7 mouse cellular contexts compared by ENCODE assay signal in genomic region chr16:46094478-46094877, GRCm38 (mm10). TPM values are rescaled to one million over a fixed set of nuclear protein-coding genes. Genes with fewer than 3 reads are reported as not detected.
DNase-seq lines count a peak whose midpoint lies in the region; ATAC-seq lines count a peak whose summit lies in the region.

No protein-coding gene starts in this region.

- intact Hi-C loops in gastrocnemius, postnatal 36 days (cut with DNase I), result no loop called here
- intact Hi-C loops in left cerebral cortex, postnatal 36 days (cut with DNase I), result loop anchor here (10.0 kb wide), 1 partner anchor 100 kb away; no protein-coding TSS in a partner anchor

- no peak for ATAC-seq in erythroblast, adult 5-6 weeks (replicated peaks; ENCODE audit: low FRiP score, poor library complexity, severe bottlenecking)

- DNase-seq in left cerebral cortex, adult 18-20 months (ENCODE audit: low spot score in 2 of 2), result peak; percentile 6 to 7
- no peak for DNase-seq in left cerebral cortex, adult 11 months (ENCODE audit: low spot score)
- DNase-seq in brain, adult 2 months (ENCODE audit: low read depth, low spot score), result peak; percentile 82
- DNase-seq in gastrocnemius, postnatal 36 days, result peak; percentile 9 to 17
- DNase-seq in left cerebral cortex, postnatal 36 days (ENCODE audit: low spot score in 2 of 2), result peak; percentile 17 to 39
- DNase-seq in retina, postnatal 1 day, result no peak

RNA-seq across cellular contexts. Expression of gene Cd96, which starts 25.6 kb away (rescaled TPM):
- total RNA-seq in left cerebral cortex, adult 18-20 months (2021), result under 1 TPM in 1 of 2 experiments, not detected in 1; 0.16 TPM
- total RNA-seq in gastrocnemius, postnatal 36 days (2021), result not detected
- under 1 TPM in 1 of 2 experiments, not detected in 1; 0.23 TPM for total RNA-seq in left cerebral cortex, postnatal 36 days (2021)
- total RNA-seq in erythroblast, adult 5-6 weeks (2015; ENCODE audit: low replicate concordance), result 3.1 and 3.3 TPM in 2 replicates
- 0.94 and 0.98 TPM in 2 replicates for total RNA-seq in erythroblast, adult 5-6 weeks (2017; ENCODE audit: low replicate concordance)

Comparison
In these comparisons a context has a peak if more than half of its experiments do, and no peak if none do; other contexts are left out.
1. DNase-seq: peak in left cerebral cortex, adult 18-20 months (2 of 2), brain, adult 2 months (single experiment), gastrocnemius, postnatal 36 days (2 of 2) and left cerebral cortex, postnatal 36 days (2 of 2); none in left cerebral cortex, adult 11 months (single experiment) and retina, postnatal 1 day (single experiment).